Mouse (Mus musculus) bone marrow macrophage, adult 2 months (primary cell): ENCODE results near the gene Timm17b. TPM values are rescaled to one million over a fixed set of nuclear protein-coding genes. Genes with fewer than 3 reads are reported as not detected.

ENCODE experiments used
- H3K27ac ChIP-seq: 2 replicates; pipeline ENCODE4 v1.5.1; 2012; ENCODE audit warnings: low read depth, low read length; ENCODE audit not compliant: insufficient read depth
- H3K4me1 ChIP-seq: 2 replicates; pipeline ENCODE4 v1.6.1; 2012; ENCODE audit warnings: low read length; ENCODE audit not compliant: control insufficient read depth, insufficient read depth
- H3K4me3 ChIP-seq: 2 replicates; pipeline ENCODE4 v1.5.1; 2012; ENCODE audit warnings: mild to moderate bottlenecking, low read length, moderate library complexity; ENCODE audit not compliant: insufficient read depth
- CTCF ChIP-seq: IDR thresholded peaks from 2 replicates; pipeline ENCODE4 v1.5.1; 2012; ENCODE audit warnings: low read depth, mild to moderate bottlenecking, low read length, moderate library complexity
- POLR2A ChIP-seq: IDR thresholded peaks from 2 replicates; pipeline ENCODE4 v1.6.1; 2012; ENCODE audit warnings: mild to moderate bottlenecking, low read depth, low read length, borderline replicate concordance
- polyA plus RNA-seq: library from polyadenylated mRNA; stranded (reverse); fragments of >200 nt; gene quantifications from 2 replicates; pipeline ENCODE4 v1.2.4, GENCODE M21; 2012; ENCODE audit not compliant: missing spikeins, insufficient read depth, insufficient read length

The Timm17b gene
- polyA plus RNA-seq, result 33.4 and 47.5 TPM in 2 replicates

DNA sequence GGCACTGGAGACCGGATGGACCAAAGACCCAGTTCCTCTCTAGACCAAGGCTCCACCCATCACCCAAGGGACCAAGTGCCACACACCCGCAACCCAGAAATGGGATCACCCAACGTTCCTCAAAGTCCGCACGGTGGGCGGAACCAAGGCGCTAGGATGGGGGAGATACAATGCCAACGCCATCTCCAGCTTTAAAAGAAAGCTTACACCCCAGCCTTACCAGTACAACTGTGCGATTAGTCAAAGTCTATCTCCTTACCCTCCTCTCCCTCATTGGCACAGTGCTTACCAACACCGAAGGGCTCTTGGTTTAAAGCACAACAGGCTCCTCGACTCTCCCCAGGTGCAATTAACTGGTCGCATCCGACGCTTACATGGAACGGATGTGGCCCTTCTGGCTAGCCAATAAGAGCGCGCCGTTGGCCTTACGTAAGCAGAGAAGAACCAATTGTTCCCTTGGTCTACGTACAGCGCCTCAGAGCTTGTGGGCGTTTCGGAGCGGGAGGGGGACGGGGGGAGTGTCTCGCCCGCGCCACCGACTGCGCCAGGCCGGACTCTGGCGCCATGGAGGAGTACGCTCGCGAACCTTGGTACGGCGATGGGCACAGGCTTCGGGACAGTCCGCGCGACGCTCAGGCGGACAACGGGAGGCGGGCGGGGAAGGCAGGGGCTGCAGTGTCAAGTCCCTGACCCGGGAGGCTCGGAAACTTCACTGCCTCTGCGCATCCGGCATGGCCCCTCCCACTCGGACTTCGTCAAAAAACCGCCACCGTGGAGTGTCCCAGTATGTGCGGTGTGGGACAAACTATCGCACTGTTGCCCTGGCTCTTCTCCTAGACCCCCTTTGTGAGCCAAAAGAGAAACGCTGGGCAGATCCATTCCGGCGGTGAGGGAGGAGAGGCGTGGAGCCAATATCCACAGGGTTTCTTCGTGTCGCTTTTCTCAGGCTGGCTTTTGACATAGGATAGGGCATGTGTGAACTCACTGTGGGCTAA lies at the start of gene Timm17b, which contains the start of gene Pqbp1:
Timm17b (plus strand) TSS at position 478 of the 995 bp plus-strand sequence.
Pqbp1 (minus strand) TSS at position 390 of the 995 bp plus-strand sequence.
- peak within 1 kb of the TSS; percentile 83 for H3K4me3 ChIP-seq
- TF ChIP-seq POLR2A (no peak), CTCF (no peak)
- H3K4me1 ChIP-seq, result peaks cover 2% of the 10 kb centered on the region
- peak within 1 kb of the TSS; percentile 92 for H3K27ac ChIP-seq

- H3K27ac ChIP-seq, result no peak overlapping the region
- no peaks in the 10 kb centered on the region for H3K4me1 ChIP-seq
- no peak for TF ChIP-seq POLR2A
- TF ChIP-seq CTCF, result no peak
- H3K4me3 ChIP-seq, result no peak overlapping the region
Observed at GRCm38 (mm10) chrX:7854578-7854977, 44.6 kb upstream of the Timm17b start.

DNA sequence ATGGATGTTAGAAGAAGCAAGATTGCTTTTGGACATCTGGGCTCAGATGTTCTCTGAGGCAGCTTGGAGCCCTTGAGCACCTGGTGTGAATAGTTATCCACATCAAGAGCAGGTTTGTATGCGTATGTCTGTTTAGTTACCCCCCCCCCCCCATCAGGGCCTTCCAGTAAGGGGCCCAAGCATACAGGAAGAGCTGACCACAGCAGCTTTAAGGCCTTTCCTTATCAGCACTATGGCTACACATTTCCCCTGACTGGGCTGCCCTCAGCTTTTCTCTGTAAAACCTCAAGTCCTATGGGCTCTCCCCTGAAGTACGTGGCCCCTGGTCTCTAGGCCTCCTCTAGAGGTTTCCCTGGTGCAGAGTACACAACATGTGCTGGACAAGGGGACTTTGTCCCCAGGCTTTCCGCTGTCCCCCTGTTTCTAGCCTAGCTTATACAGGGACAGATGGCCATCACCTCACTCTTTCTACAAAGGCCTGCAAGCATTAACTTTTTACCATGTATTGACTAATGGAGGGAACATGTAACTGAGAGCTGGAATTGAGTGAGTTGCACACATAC lies 39.9 kb upstream of the Timm17b start:
- TF ChIP-seq CTCF (no peak), POLR2A (no peak)
- H3K27ac ChIP-seq, result no peak overlapping the region
- peaks cover 19% of the 10 kb centered on the region for H3K4me1 ChIP-seq
- no peak overlapping the region for H3K4me3 ChIP-seq

DNA sequence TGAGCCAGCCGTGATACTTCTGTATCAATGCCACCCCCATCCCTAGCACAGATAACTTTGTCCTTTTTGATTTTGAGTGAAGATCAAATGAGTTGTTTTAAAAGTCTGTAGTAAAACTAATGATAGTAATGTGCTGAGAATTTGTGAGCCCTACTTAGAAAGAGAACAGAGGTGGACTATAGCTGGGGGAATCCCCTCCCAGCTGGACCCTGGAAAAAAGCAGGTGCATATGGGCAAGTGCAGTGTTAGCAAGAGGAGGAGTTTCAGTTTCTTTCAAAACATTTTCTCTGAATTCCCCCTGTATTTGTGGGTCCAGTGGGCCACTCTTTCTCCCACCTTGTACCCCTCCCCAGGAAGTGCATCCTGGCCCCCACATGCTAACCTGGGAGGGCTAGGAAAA lies 36.0 kb upstream of the Timm17b start:
- peaks cover 54% of the 10 kb centered on the region for H3K4me1 ChIP-seq

GRCm38 (mm10) chrX:7864551-7864950 lies 34.6 kb upstream of the Timm17b start:
- peaks cover 56% of the 10 kb centered on the region for H3K4me1 ChIP-seq
- TF ChIP-seq POLR2A (no peak), CTCF (no peak)
- H3K4me3 ChIP-seq, result no peak overlapping the region
- peak overlapping the region; percentile 86 for H3K27ac ChIP-seq

More for the DNA sequence above, 36.0 kb upstream of the Timm17b start:
- H3K4me3 ChIP-seq, result no peak overlapping the region
- no peak for TF ChIP-seq CTCF
- no peak for TF ChIP-seq POLR2A
- no peak overlapping the region for H3K27ac ChIP-seq

DNA sequence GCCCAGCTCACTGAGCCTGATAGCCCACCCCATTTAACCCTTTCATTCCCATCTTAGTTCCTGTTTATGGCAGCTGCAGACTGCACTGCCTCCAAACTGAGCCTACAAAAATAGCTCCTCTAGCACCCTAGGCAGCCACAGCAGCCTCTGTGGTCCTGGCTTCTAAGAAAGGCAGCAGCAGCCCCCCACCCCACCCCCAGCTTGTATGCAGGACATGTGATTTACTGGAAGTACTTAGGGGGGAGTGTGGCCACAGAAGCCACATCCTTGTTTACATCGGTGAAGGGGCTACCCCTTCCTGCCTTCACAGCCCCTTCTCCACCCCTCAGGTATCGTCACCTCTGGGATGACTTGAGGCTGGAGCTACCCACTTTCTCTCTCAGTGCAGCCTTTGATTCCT lies 33.8 kb upstream of the Timm17b start:
- Histone ChIP-seq H3K27ac (peak overlapping the region; percentile 86), H3K4me3 (peak overlapping the region; percentile 23; the same call in 1 of the 2 replicates), H3K4me1 (peaks cover 56% of the 10 kb centered on the region)
- TF ChIP-seq CTCF, result no peak

DNA sequence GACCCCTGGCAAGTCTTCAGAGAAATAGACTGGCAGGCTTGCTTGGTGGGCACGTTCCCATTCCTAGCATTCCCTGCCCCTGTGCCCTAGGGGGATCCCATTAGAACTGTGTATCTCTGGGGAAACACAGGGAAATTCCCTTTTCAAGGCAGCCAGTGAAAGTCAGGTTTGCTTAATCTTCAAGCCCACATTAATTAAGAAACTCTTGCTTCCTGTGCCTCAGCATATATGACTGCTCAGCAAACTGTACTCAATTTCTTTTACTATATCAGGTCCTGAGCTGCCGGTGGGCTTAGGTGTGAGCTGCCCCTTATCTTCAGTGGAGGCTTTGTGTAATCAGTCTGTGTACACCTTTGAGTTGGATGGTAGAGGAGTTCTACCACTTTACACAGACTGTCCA lies 33.4 kb upstream of the Timm17b start:
- H3K4me3 ChIP-seq, result peak overlapping the region; percentile 23; the same call in 1 of the 2 replicates
- TF ChIP-seq POLR2A (no peak), CTCF (no peak)
- H3K4me1 ChIP-seq, result peaks cover 56% of the 10 kb centered on the region
- peak overlapping the region; percentile 86 for H3K27ac ChIP-seq

GRCm38 (mm10) chrX:7867141-7867540 lies 32.0 kb upstream of the Timm17b start:
- Histone ChIP-seq H3K27ac (no peak overlapping the region), H3K4me1 (peaks cover 47% of the 10 kb centered on the region), H3K4me3 (no peak overlapping the region)
- TF ChIP-seq POLR2A (no peak), CTCF (no peak)

DNA sequence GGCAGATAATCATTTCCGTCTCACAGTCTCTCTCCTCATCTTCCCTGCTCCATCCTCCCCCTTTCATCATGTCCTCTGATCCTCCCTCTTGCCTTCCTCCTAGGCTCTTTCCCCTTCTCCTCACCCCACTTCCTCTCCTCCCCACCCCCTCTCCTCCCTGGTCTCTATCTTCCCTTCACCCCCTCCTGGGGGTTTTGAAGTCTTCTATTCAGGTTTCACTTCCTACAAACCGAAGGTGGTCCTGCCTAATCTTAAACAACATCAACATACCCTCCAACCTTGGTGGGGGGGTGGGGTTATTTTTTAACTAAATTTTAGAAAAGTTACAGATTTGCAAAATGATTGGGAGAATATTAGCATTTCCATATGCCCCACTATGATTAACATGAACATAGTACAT lies 30.7 kb upstream of the Timm17b start:
- H3K27ac ChIP-seq, result no peak overlapping the region
- no peak for TF ChIP-seq CTCF
- H3K4me3 ChIP-seq, result no peak overlapping the region
- peaks cover 40% of the 10 kb centered on the region for H3K4me1 ChIP-seq

DNA sequence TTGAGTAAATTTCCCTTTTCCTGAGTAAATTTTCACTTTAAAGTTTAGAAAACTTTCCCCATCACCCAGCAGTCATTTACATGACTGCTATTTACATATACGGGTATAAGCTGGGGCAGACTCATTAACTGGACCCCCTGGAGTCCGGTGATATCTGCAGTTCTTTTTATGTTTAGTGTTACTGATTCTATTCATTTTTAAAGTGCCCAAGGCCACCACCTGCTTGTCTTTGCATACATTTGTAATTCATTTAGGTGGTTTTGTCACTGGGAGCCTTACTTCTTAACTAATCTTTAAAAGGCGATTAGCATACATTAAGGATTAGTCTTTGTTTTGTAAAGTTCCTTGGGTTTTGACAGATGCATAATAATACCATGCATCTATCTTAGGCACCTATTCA lies 29.3 kb upstream of the Timm17b start:
- H3K4me1 ChIP-seq, result peaks cover 38% of the 10 kb centered on the region
- no peak overlapping the region for H3K27ac ChIP-seq

More for the DNA sequence above, 29.3 kb upstream of the Timm17b start:
- no peak for TF ChIP-seq POLR2A
- TF ChIP-seq CTCF, result no peak
- H3K4me3 ChIP-seq, result no peak overlapping the region
